Mouse (Mus musculus): ENCODE data around the gene Arhgap9.
"Not testable (repeated sequence)": the region's sequence is repeated elsewhere in the genome, so short reads cannot be mapped to it uniquely, and the experiment has no call there.

Arhgap9 gene

GRCm38 (mm10) chr10:127291881-127292638 lies 29.7 kb upstream of the Arhgap9 start:
- DNase-seq (ENCODE audit: low read depth, low spot score), result no peak

- no peak for DNase-seq (ENCODE audit: low read depth, low spot score)
Measured at GRCm38 (mm10) chr10:127292987-127293538, 28.7 kb upstream of the Arhgap9 start.

- no peak for DNase-seq (ENCODE audit: low read depth, low spot score)
Measured at GRCm38 (mm10) chr10:127293590-127294113, 28.1 kb upstream of the Arhgap9 start.

GRCm38 (mm10) chr10:127294895-127295510 lies 26.8 kb upstream of the Arhgap9 start:
- no peak for DNase-seq (ENCODE audit: low read depth, low spot score)

- DNase-seq (ENCODE audit: low read depth, low spot score), result no peak
Measured at GRCm38 (mm10) chr10:127295986-127296794, 25.6 kb upstream of the Arhgap9 start.

GRCm38 (mm10) chr10:127297015-127297871 lies 24.5 kb upstream of the Arhgap9 start:
- no peak for DNase-seq (ENCODE audit: low read depth, low spot score)

- no peak for DNase-seq (ENCODE audit: low read depth, low spot score)
Measured at GRCm38 (mm10) chr10:127300361-127300760, 21.4 kb upstream of the Arhgap9 start.

GRCm38 (mm10) chr10:127303136-127303535 lies 18.6 kb upstream of the Arhgap9 start:
- DNase-seq (ENCODE audit: low read depth, low spot score), result no peak

- not testable (repeated sequence) for DNase-seq (ENCODE audit: low read depth, low spot score)
Measured at GRCm38 (mm10) chr10:127309167-127309566, 12.6 kb upstream of the Arhgap9 start.

GRCm38 (mm10) chr10:127310523-127311475 lies 11.0 kb upstream of the Arhgap9 start:
- no peak for DNase-seq (ENCODE audit: low read depth, low spot score)

- DNase-seq (ENCODE audit: low read depth, low spot score), result peak; percentile 86
Measured at GRCm38 (mm10) chr10:127311476-127312355, 10.0 kb upstream of the Arhgap9 start, which contains the start of gene Mars. TSS of gene Mars (minus strand) at chr10:127311786.

- peak; percentile 84 for DNase-seq (ENCODE audit: low read depth, low spot score)
Measured at GRCm38 (mm10) chr10:127312356-127312676, 9.4 kb upstream of the Arhgap9 start.

- no peak for DNase-seq (ENCODE audit: low read depth, low spot score)
Measured at GRCm38 (mm10) chr10:127312858-127313257, 8.9 kb upstream of the Arhgap9 start.

GRCm38 (mm10) chr10:127313516-127313915 lies 8.2 kb upstream of the Arhgap9 start:
- DNase-seq (ENCODE audit: low read depth, low spot score), result not testable (repeated sequence)

- not testable (repeated sequence) for DNase-seq (ENCODE audit: low read depth, low spot score)
Measured at GRCm38 (mm10) chr10:127314950-127315349, 6.8 kb upstream of the Arhgap9 start.

GRCm38 (mm10) chr10:127317277-127317676 lies 4.5 kb upstream of the Arhgap9 start:
- no peak for DNase-seq (ENCODE audit: low read depth, low spot score)

- DNase-seq (ENCODE audit: low read depth, low spot score), result no peak
Measured at GRCm38 (mm10) chr10:127318009-127318408, 3.8 kb upstream of the Arhgap9 start.

GRCm38 (mm10) chr10:127319969-127320368 lies 1.8 kb upstream of the Arhgap9 start:
- DNase-seq (ENCODE audit: low read depth, low spot score), result no peak

GRCm38 (mm10) chr10:127322178-127322577 lies 414 bp downstream of the Arhgap9 start:
- DNase-seq (ENCODE audit: low read depth, low spot score), result no peak

Measured in WW6 (cell line).